Mouse (Mus musculus) megakaryocyte-erythroid progenitor cell, adult 5-6 weeks (primary cell): ENCODE data around the gene Fanca. TPM values are rescaled to one million over a fixed set of nuclear protein-coding genes. Genes with fewer than 3 reads are reported as not detected.
"Not testable (repeated sequence)": the region's sequence is repeated elsewhere in the genome, so short reads cannot be mapped to it uniquely, and the experiment has no call there.

Experiments used
- ATAC-seq: replicated peaks from 2 replicates; pipeline ENCODE4 v1.8.0; 2016; ENCODE audit warnings: mild to moderate bottlenecking, inconsistent platforms; ENCODE audit not compliant: severe bottlenecking, poor library complexity, low FRiP score, low TSS enrichment
- total RNA-seq, 2 experiments: library from RNA; stranded (forward) in 1 of 2; stranded (reverse) in 1 of 2; fragments of 200-1000, 215-1000 nt in 1 of 2; fragments of >200 nt in 1 of 2; fragmentation: Nextera tagmentation in 1 of 2; gene quantifications; 2 replicates each; pipeline ENCODE4 v1.2.3; 2014 to 2017

The Fanca gene
- total RNA-seq, 2 experiments from 2014 or later = 48.6 to 88.7 TPM

DNA sequence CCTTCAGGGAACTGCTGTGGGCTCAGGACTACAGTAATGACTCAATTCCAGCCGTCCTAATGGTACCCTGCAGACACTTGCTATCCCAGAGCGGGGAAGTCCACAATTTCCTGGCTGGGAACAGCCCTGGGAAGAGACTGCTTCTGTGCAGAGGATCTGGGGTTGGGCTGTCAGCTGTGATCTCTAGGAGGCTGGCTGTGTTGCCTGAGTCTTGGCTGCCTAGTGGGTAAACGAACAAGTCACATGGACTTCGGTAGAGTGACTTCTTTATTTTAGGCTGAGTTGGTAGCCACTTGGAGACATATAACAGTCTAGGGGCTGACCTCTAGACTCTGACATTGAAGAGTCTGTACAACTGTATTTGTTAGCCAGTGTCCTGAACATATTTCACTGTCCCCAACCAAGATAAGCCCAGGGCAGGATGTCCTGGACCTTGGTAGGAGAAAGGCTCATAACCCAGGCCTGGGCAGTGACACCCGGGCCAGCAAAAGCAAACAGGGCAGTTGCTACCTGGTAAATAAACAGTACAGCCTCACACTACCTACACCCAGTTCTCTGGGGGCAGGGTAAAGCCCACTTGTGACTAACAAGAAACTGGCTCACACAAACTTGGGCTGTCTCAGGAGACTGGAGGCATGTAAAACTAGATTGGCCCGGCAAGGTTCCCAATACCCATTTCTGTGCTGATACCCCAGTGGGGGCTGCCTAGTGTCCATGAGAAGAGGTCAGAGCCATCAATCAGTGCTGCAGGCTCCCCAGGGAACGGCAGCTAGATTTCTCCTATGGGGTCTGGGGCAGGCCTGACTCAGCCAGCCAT is 76.1 kb downstream of the Fanca start:
- no peak for ATAC-seq

DNA sequence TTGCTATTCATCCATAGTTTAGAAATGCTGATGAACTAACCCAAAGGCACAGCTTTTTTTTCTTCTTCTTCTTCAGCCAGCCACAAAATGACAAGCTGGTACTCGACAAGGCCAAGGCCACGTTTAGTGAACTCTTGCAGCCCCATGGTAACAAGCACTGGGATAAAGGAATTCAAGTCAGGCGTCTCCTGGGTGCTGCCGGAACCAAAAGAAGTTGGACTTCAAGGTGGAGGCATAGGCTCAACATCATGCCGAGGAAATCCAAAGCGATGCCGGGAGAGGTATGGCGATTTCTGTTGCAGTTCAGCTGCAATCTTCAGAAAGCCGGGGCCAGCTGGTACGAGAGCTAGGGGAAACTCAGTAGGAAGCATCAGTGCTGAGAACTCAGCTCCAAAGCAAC is 79.0 kb downstream of the Fanca start:
- ATAC-seq = no peak

DNA sequence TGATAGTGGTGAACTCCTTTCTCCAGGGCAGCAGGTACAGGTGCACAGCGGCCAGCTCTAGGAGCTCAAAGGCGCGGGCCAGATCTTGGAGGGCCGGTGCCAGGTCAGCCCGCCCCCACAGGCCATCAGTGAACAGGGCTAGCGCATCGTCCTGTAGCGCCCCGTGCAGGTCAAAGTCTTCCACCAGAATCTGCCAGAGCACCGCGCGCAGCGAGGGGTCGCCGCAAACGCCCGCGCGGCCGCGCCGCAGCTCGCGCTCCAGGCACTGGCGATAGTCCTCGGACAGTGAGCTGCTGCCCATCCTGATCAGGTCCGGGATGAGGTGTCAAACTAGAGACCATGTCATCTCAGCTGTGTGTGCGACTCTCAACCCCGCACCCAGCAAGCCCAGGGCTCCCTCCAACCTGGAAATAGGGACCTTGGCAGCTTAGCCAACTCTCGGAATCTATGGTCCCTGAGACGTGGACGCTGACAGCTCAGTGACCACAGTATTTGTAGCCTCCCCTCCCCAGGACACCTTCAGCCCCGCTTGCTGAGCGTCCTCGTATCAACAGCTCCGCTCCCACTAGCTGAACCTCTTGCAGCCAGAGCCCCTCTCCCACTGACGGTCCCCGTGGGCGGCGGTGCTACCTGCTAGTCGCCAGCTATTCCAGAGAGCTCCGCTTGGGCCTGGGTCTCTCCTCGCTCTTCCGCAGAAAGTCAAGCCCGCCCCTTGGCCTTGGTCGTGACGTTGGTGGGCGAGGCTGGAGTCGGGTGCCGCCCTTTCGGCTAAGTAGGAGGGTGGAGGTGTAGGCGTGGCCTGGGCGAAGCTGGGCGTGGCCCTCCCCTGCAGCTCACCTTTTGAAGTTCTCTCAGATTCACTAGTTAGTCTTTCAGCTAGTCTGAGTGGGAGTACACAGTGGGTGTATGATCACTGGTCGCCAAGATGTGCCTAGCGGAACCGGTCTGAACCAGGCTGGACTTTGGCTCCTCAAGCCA is 82.6 kb downstream of the Fanca start, which contains the start of gene Spata2l:
TSS of gene Spata2l (minus strand) at position 714 of the 978 bp plus-strand sequence.
- peak; percentile 87 for ATAC-seq

DNA sequence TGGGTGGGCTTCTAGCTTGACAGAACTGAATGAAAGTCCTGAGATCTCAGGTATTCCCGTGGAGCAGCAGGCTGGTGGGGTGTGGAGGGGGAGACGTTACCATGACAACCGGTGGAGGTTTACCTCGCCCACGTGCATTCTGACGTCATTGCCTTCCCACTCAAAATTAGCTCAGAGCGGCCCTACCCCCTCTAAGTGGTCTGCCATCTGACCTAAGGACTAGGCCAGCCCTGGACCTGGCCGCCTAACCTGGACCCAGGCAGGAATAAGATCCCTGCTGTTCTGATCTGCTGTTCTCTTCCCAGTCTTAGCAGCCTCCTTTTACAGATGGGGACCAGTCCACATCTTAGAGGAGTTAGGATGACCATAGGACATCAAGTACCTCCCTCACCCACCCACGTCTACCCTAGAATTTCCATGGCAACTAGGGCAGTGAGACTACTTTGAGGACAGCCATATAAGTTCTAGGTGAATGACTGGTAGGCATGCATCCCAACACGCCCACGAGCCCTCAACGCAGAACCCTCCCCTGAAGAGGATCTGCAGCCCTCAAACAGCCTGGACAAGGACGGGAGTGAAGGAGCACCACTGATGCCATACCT is 83.4 kb downstream of the Fanca start:
- peak; percentile 5; the same call in 1 of the 2 replicates for ATAC-seq

DNA sequence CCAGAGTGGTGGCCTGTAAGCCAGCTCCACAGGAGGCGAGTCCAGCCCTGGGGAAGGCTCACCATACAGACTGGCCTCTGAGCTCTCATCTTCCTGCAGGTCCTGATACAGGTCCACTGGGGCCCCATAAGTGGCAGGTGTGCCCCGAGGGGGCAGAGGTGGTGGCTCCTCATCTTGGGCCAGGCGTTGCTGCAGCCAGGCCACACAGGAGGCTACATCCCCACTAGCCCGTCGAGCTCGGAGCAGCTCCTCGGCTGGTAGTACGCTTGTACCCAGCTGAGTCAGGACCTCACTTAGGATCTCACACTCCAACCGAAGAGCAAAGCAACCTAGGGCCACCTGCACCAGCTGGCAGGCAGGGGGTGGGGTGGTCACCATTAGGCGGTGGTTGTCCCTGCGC is 84.6 kb downstream of the Fanca start:
- no peak for ATAC-seq

DNA sequence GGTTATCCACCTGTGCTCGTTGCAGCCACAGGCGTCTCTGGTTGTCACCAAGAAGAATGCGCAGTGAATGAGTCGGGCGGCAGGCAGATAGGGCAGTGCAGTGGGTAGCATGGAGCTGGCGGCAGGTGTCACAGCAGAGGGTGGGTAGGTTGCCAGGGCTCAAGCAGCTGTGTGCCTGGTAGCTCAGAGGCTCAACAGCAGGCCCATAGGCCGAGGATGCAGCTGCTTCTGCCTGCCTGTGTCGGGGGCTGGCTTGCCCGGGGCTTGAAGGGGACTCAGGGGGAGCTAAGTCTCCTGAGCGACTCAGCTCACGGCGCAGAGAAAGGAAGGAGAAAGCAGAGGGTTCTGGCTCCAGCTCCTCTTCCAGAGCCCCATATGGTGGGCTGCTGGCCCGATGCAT is 85.1 kb downstream of the Fanca start:
- no peak for ATAC-seq

DNA sequence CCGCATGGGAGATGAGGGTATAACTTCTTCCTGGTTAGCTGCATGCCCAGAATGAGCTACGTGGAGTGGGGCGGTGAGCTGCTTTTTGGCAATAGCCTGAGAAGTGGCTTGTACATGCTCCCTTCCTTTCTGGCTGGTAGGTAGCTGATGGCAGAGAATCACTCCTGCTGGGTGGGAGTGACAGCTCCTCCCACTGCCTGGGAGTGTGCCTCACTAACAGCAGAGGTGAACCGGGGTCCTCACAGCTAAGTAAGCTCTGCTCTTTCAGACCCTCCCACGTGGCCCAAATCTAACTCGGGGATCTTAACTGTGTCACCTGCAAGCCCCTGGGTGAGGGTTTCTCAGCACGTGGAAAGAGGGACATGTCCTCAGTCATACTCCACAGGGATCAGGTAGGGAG is 85.8 kb downstream of the Fanca start:
- ATAC-seq = no peak

DNA sequence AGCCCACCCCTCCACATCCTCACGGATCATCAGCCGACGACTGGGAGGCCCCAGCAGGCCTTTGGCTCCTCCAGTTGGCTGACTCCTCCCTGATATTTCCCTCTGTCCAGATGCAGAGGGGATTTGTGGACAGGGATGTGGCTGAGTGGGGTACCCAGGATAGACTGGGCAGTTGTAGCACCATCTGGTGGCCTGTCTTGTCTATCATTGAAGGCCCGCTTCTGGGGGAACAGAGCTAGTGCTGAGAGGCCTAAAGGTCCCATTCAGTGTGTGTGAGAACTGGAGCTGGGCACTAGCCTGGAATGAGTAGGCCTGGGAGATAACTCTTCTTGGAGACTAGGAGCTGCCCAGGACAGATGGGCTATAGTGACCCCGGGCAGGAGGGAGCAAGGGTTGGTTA is 86.6 kb downstream of the Fanca start:
- ATAC-seq = no peak

DNA sequence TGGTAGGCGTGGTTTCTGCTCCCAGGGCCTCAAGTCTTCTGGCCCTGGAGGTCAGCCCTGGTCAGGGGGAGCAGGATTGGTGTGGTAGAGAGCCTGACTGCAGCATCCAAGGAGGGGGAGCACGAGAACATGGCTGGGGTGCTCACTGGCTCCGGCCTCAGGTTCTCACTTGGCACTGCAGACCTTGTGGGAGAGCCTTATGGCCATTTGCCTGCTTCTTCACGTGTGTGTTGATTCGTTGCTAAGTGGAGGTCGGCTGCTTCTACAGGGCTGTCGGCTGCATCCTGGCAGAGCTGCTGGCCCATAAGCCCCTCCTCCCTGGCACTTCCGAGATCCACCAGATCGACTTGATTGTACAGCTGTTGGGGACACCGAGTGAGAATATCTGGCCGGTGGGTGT is 88.0 kb downstream of the Fanca start:
- ATAC-seq = not testable (repeated sequence)

DNA sequence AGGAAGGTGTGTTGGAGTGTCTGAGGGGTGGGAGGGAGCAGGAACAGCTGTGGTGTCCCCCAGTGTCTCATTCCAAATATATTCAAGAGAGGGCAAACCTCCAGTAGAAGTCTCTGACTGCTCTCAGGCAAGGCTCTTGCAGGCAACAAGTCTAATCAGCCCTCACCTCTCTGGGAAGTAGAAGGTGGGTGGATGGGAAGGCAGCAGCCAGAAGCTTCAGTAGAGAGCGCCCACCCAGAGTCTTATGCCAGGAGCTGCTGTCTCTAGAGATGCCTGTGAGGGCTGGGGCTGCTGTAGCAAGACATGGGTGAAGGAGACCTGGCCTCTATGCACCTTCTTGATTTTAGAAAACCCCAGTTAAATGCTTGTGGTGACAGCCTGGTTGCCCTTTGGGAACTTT is 90.0 kb downstream of the Fanca start:
- ATAC-seq = no peak

DNA sequence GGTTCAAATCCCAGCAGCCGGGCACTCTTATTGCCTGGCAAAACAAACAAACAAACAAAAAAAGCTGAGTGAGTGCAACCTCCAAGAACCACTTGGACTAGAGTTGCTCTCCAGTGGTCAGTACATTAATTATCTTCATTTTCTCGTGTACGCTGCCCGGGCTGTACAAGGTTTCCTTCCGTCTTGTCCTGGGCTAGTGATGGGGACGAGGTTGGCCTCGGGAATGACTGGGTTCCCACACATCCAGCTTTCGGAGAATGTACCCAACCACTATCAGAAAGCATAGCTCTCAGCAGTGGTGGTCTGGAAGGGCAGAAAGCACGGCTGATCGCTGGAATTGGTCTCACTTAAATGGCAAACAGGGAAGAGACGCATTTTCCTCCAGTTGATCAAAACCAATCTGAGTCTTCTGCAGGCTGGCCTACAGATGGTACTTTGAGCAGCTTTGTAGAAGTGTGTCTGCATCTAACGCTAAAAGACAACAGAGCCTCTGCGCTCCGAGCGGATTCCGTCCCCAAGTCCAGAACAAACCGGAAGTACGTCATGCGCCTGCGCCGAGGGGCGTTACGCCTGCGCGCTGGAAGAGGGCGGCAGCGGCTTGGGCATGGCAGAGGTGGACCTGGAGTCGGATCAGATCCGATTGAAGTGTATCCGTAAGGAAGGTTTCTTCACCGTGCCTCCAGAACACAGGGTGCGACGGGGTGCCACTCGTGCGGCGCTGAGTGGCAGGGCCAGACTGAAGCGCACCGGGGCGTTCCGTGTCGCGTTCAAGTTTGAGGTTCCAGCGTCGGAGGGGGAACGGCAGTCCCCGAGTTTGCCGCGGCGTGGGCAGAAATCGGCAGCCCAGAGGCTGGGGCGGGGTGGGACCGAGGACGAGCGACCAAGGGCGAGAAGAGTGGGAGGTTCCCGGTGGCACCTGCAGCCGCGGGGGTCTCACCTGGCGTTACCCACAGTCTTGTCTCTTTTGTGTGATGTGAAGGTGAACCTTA is 93.8 kb downstream of the Fanca start, which contains the start of gene Cdk10:
TSS of gene Cdk10 (plus strand) at position 565 of the 989 bp plus-strand sequence.
- ATAC-seq = peak; percentile 91

DNA sequence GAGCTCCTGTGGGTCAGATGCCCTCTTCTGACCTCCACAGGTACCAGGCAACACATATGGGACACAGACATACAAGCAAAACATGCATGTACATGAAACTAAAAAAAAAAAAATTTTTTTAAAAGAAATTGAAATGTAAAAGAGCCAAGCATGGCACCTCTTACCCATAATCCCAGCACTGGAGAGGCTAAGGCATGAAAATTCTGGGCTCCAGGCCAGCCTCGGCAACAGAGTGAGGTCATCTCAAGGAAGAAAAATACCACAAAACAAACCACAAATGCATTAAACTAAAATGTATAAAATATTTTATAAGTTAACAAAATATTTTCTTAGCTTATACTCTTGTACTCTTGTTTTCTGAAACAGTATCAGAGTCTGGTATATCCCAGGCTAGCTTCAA is 97.5 kb downstream of the Fanca start:
- ATAC-seq = no peak

Other genes starting within 250 kb of the Fanca start
- 2,414 and 2,637 TPM in 2 replicates for gene Rpl13, start 216.2 kb downstream of the Fanca start, total RNA-seq (2014; fragmentation: Nextera tagmentation)
- gene Rpl13, start 216.2 kb downstream of the Fanca start, total RNA-seq (2017) = 3,345 and 3,531 TPM in 2 replicates
- 1.5 and 2.3 TPM in 2 replicates for gene Cpne7, start 201.2 kb downstream of the Fanca start, total RNA-seq (2014; fragmentation: Nextera tagmentation)
- gene Cpne7, start 201.2 kb downstream of the Fanca start, total RNA-seq (2017) = 1.0 and 1.2 TPM in 2 replicates
- gene Sult5a1, start 160.3 kb downstream of the Fanca start, total RNA-seq (2014; fragmentation: Nextera tagmentation) = not detected in 2 replicates
- gene Sult5a1, start 160.3 kb downstream of the Fanca start, total RNA-seq (2017) = not detected in 2 replicates
- not detected in 2 replicates for gene Dpep1, start 132.3 kb downstream of the Fanca start, total RNA-seq (2014; fragmentation: Nextera tagmentation)
- gene Dpep1, start 132.3 kb downstream of the Fanca start, total RNA-seq (2017) = not detected in 2 replicates
- 44.4 and 57.1 TPM in 2 replicates for gene Chmp1a, start 105.8 kb downstream of the Fanca start, total RNA-seq (2014; fragmentation: Nextera tagmentation)
- gene Chmp1a, start 105.8 kb downstream of the Fanca start, total RNA-seq (2017) = 25.8 and 34.0 TPM in 2 replicates
- gene Spata33, start 105.7 kb downstream of the Fanca start, total RNA-seq (2014; fragmentation: Nextera tagmentation) = 0.59 and 1.8 TPM in 2 replicates
- gene Spata33, start 105.7 kb downstream of the Fanca start, total RNA-seq (2017) = 0.66 and 1.1 TPM in 2 replicates
- gene Cdk10, start 93.7 kb downstream of the Fanca start, total RNA-seq (2014; fragmentation: Nextera tagmentation) = 45.0 and 57.8 TPM in 2 replicates
- gene Cdk10, start 93.7 kb downstream of the Fanca start, total RNA-seq (2017) = 33.7 and 35.4 TPM in 2 replicates
- gene Spata2l, start 82.3 kb downstream of the Fanca start, total RNA-seq (2014; fragmentation: Nextera tagmentation) = 1.8 and 1.9 TPM in 2 replicates
- gene Spata2l, start 82.3 kb downstream of the Fanca start, total RNA-seq (2017) = 0.27 TPM in 1 of 2 replicates, not detected in the other
- gene Zfp276, start 64.4 kb downstream of the Fanca start, total RNA-seq (2014; fragmentation: Nextera tagmentation) = 8.3 and 16.8 TPM in 2 replicates
- gene Zfp276, start 64.4 kb downstream of the Fanca start, total RNA-seq (2017) = 5.7 and 8.2 TPM in 2 replicates
- gene Vps9d1, start 64.2 kb downstream of the Fanca start, total RNA-seq (2014; fragmentation: Nextera tagmentation) = 12.1 and 17.5 TPM in 2 replicates
- gene Vps9d1, start 64.2 kb downstream of the Fanca start, total RNA-seq (2017) = 4.6 and 6.1 TPM in 2 replicates
- gene Spire2, start 14.1 kb upstream of the Fanca start, total RNA-seq (2014; fragmentation: Nextera tagmentation) = 4.3 and 5.9 TPM in 2 replicates
- gene Spire2, start 14.1 kb upstream of the Fanca start, total RNA-seq (2017) = 5.3 and 7.0 TPM in 2 replicates
- gene Tcf25, start 55.2 kb upstream of the Fanca start, total RNA-seq (2014; fragmentation: Nextera tagmentation) = 140 and 145 TPM in 2 replicates
- gene Tcf25, start 55.2 kb upstream of the Fanca start, total RNA-seq (2017) = 104 and 227 TPM in 2 replicates
- gene Mc1r, start 88.5 kb upstream of the Fanca start, total RNA-seq (2014; fragmentation: Nextera tagmentation) = 0.92 and 1.7 TPM in 2 replicates
- 0.91 TPM in 1 of 2 replicates, not detected in the other for gene Mc1r, start 88.5 kb upstream of the Fanca start, total RNA-seq (2017)
- gene Tubb3, start 92.8 kb upstream of the Fanca start, total RNA-seq (2014; fragmentation: Nextera tagmentation) = 1.0 and 1.3 TPM in 2 replicates
- gene Tubb3, start 92.8 kb upstream of the Fanca start, total RNA-seq (2017) = 0.19 TPM in 1 of 2 replicates, not detected in the other
- gene Def8, start 105.0 kb upstream of the Fanca start, total RNA-seq (2014; fragmentation: Nextera tagmentation) = 60.6 and 61.1 TPM in 2 replicates
- gene Def8, start 105.0 kb upstream of the Fanca start, total RNA-seq (2017) = 33.5 and 45.9 TPM in 2 replicates
- 36.2 and 42.0 TPM in 2 replicates for gene Afg3l1, start 159.3 kb upstream of the Fanca start, total RNA-seq (2014; fragmentation: Nextera tagmentation)
- gene Afg3l1, start 159.3 kb upstream of the Fanca start, total RNA-seq (2017) = 19.7 and 20.7 TPM in 2 replicates
- not detected in 2 replicates for gene Dbndd1, start 196.9 kb upstream of the Fanca start, total RNA-seq (2014; fragmentation: Nextera tagmentation)
- gene Dbndd1, start 196.9 kb upstream of the Fanca start, total RNA-seq (2017) = not detected in 2 replicates
- gene Gas8, start 200.3 kb upstream of the Fanca start, total RNA-seq (2014; fragmentation: Nextera tagmentation) = 1.5 and 4.5 TPM in 2 replicates
- gene Gas8, start 200.3 kb upstream of the Fanca start, total RNA-seq (2017) = 8.6 and 10.8 TPM in 2 replicates